Mouse (Mus musculus): ENCODE results near the gene Tmem208.

Gene Tmem208

DNA sequence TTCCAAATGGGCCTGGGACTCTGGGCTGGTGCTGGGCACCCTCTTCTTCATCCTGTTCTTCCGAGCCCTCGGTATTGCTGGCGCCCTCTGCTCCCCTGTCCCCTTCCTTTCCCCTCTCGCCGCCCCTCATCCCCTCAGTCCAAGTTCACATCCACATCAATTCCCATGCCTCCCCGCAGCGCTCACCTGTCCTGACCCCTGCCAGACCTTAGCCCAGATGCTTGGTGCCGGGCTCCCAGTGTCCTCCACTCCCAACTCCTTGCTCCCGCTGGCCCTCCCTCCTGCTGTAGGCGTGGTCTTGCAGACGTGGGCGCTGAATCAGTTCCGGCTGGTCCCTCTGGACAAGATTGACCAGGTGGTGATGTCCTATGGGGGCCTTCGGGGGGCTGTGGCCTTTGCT lies 30.5 kb downstream of the Tmem208 start:
- peak; percentile 26 for DNase-seq

DNA sequence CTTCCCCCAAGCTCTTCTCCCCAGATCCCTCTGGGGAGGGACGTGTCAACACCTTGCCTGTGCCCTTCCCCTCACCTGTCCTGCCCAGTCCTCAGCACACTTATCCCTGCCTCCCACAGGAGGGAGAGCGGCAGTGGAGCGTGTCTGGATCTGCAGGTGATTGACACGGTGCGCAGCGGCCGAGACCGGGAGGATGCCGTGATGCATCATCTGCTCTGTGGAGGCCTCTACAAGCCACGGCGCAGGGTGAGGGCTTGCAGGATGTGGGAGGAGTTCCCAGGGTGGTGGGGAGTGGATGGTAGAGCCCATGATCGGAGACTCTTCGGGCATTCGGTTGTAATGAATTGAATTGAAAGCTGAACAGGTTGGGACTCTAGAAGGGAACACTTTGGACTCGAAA lies 33.1 kb downstream of the Tmem208 start:
- no peak for DNase-seq

DNA sequence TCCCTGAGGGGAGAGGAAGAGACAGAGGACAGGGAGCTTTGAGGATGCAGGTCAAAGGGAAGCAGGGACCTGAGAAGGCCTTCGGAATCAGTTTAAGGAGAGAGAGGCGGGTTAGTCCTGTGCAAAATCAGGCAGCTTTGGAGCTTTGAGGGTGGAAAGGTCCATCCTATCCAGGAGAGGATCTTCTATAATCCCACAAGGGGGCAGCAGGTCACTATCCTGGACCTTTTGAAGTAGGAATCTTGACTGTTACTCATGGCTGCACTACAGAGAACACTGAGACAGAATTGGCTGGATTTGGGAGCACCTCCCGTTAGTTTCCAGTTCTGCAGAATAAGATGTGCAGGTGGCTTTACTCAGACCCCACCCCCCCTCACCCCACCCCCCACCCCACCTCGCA lies 33.5 kb downstream of the Tmem208 start:
- no peak for DNase-seq

DNA sequence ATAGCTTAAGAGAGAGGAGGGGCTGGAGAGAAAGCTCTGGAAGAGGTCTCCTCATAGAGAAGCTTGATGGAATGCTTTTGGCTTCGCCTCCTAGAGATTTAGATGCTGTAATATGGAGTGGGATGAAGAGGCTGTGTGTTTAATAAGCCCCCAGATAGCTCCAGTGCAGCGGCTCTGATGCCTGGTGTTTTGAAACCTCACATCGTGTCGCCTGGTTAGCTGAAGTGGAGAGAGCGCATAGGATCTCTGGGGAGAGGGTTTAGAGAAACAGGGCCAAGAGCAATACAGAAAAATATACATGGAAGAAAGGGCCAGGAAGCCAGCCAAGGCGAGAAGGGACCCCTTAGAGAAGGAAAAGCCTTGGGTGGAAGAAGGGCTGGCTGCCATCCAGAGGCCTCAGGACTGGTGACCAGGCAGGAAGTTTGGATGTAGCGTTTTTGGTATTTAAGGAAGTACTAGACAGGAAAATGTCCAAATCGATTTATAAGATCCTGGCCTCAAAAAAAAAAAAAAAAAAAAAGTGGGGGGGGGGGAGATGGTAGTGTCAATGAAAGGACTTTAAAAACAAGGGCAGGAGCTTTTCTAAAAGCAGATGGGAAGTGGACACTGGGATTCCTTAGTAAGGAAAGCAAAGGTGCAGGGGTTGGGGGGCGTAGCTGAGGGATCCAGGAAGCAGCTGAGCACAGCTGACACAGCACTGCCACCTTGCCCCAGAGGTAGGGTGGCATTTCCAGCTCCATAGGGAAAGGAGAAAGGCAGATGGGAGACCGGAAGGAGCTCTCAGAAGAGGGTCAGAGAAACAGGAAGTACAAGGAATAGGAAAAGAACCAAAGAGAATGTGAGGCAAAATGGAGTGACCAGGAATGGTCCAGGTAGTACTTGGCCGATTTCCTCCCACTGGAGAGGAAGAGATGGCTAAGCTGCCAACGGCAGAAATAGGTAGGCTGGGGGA lies 35.9 kb downstream of the Tmem208 start:
- DNase-seq = no peak

DNA sequence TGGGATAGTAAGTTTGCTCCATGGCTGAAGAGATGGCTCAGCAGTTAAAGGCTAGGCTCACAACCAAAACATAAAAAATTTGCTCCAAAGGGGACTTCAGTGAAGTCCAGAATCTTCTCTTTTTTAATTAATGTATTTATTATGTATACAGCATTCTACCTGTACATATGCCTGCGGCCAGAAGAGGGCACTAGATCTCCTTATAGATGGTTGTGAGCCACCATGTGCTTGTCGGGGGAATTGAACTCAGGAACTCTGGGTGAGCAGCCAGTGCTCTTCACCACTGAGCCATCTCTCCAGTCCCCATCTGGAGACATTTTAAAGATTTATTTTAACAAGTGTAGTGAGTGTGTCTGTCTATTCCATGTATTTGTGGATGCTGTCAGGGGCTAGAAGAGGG lies 41.0 kb downstream of the Tmem208 start:
- DNase-seq = no peak

DNA sequence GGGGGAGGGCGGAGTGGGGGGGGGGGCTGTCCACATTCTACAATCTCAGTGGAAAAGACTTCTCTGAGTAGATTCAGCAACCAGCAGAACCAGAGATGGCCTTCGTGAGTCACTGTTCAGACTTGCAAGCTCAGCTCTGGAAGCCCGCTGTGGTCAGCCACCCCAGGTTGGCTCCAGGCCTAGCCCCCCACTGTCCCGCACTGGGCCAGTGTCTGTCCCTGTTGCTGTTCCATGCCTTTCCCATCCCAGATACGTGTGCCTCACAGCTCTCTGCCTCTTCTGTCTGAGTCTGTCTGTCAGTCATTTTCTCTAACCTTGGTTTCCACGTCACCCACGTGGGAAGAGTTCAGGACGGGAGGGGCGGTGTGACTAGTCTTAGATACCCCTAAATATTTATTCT lies 46.3 kb downstream of the Tmem208 start:
- DNase-seq = peak; percentile 52

DNA sequence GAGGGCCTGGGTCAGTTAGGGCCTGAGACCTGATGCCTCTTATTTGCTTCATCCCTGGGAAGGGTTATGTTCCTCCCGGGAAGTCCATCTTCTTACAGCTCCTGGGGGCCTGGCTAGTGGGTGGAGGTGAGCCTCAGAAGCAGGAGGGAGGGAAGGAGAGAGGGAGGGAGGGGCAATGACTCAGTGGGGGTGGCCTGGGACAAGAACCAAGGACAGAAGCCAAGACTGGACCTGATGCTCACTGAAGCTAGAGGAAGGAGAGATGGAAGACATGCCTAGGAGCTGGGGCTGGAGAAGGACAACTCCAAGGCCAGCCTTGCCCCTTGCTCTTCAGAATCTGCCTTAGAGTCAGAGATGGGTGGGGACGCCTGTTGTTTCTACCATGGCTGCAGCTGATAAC lies 46.9 kb downstream of the Tmem208 start, which contains the start of gene Plekhg4:
Plekhg4 (plus strand) TSS at position 243 of the 400 bp plus-strand sequence.
- no peak for DNase-seq

DNA sequence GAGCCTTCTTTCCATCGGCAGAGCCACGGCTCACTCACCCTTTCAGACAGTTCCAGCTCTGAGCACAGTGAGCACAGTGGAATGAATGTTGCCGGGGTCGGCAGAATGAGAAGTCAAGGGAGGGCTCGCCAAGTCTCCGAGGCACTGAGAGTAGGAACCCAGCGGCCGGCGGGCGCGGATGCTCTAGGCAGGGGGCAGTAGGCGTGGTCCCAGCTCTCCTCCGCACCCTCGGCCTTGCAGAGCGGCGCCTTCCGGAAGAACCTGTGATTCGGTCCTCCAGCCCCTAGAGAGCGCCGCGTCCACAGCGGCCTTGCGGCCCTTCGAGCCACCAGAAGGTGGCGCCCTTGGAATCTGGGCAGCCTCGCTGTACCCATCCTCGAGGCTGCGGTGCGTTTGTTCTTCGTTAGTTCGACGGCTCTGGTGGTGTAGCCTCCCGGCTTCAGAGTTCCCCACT lies 48.4 kb downstream of the Tmem208 start:
- no peak for DNase-seq

DNA sequence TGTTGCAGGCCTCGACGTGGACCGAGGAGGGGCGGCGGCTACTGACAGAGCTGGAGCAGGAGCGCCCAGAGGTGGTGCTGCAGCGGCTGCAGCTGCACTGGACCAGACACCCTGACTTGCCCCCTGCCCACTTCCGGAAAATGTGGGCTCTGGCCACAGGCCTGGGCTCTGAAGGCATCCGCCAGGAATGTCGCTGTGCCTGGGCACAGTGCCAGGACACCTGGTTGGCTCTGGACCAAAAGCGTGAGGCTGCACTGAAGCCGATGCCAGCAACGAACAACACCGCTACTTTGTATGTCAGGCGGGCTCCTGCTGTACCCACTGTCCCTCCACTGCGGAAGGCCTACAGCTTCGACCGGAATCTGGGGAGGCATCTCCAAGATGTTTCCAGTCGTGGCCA lies 52.5 kb downstream of the Tmem208 start:
- DNase-seq = no peak

DNA sequence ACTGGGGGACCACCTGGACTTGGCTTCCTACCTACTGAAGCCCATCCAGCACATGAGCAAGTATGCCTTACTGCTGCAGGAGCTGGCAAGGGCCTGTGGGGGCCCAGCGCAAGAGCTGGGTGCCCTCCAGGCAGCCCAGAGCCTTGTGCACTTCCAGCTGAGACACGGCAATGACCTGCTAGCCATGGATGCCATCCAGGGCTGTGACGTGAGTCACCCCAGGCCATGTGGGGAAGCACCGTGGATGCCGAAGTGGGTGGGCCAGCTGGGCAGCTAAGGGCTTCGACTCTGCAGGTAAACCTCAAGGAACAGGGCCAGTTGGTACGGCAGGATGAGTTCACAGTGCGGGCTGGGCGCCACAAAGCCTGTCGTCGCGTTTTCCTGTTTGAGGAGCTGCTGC lies 54.2 kb downstream of the Tmem208 start:
- no peak for DNase-seq

DNA sequence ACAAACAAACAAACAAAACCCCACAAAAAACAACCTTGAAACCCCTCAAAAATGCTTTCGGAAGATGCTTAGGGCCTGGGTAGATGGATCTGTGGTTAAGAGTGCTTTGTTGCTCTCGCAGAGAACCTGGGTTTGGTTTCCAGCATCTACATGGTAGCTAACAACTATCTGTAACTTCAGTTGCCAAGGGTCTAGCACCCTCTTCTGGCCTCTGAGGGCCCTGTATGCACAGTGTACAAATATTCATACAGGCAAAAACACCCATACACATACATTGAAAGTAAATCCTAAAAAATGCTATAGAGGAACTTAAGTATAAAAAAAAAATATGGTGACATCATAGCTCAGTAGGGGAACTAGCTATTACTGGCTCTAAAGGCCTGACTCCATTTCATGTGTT lies 57.9 kb downstream of the Tmem208 start:
- no peak for DNase-seq

All from cerebellum, adult 11-12 months (tissue).